Mouse (Mus musculus) intestine, postnatal 0 days (tissue): ENCODE measurements around the gene Gorasp2. TPM values are rescaled to one million over a fixed set of nuclear protein-coding genes. Genes with fewer than 3 reads are reported as not detected.

Source experiments
- ATAC-seq: fragments of 200-750 bp; cut with Nextera tagmentation; 2 replicates; pipeline ENCODE4 v1.8.0; 2017; ENCODE audit warnings: mild to moderate bottlenecking, moderate TSS enrichment, moderate library complexity
- H3K27ac ChIP-seq: fragments of 300-500 bp; sonication (generic); 2 replicates; pipeline ENCODE4 v1.5.1; 2014; ENCODE audit warnings: mild to moderate bottlenecking, low read depth, low read length, moderate library complexity
- H3K27me3 ChIP-seq: fragments of 300-500 bp; sonication (generic); replicated peaks from 2 replicates; pipeline ENCODE4 v1.6.1; 2014; ENCODE audit warnings: low read length, mixed read lengths; ENCODE audit not compliant: control insufficient read depth, insufficient read depth
- H3K36me3 ChIP-seq: fragments of 300-500 bp; sonication (generic); 2 replicates; pipeline ENCODE4 v1.6.1; 2014; ENCODE audit warnings: mild to moderate bottlenecking, moderate library complexity; ENCODE audit not compliant: control insufficient read depth, insufficient read depth
- H3K4me1 ChIP-seq: fragments of 300-500 bp; sonication (generic); replicated peaks from 2 replicates; pipeline ENCODE4 v1.6.1; 2014; ENCODE audit warnings: antibody characterized with exemption, low read length, mixed read lengths; ENCODE audit not compliant: control insufficient read depth, insufficient read depth
- H3K4me2 ChIP-seq: fragments of 300-500 bp; sonication (generic); replicated peaks from 2 replicates; pipeline ENCODE4 v1.6.1; 2014; ENCODE audit warnings: low read depth, mild to moderate bottlenecking, moderate library complexity
- H3K4me3 ChIP-seq: fragments of 300-500 bp; sonication (generic); 2 replicates; pipeline ENCODE4 v1.5.1; 2014; ENCODE audit warnings: low read depth, low read length
- H3K9ac ChIP-seq: fragments of 300-500 bp; sonication (generic); 2 replicates; pipeline ENCODE4 v1.6.1; 2014; ENCODE audit warnings: mild to moderate bottlenecking, low read depth, low read length
- H3K9me3 ChIP-seq: fragments of 300-500 bp; sonication (generic); 2 replicates; pipeline ENCODE4 v1.6.1; 2016; ENCODE audit warnings: mixed run types; ENCODE audit not compliant: control insufficient read depth
- CTCF ChIP-seq: sonication (generic); IDR thresholded peaks from 2 replicates; pipeline ENCODE4 v1.5.1; 2016; ENCODE audit warnings: low read depth, mild to moderate bottlenecking, control low read depth, antibody characterized with exemption, moderate library complexity
- WGBS: fragments of 180-500 bp; shearing (Covaris S2); extraction: QIAGEN DNeasy Blood & Tissue Kit; methylation state at CpG from one replicate; pipeline ENCODE4 v1.1.7; 2014; 5-methylcytosine and 5-hydroxymethylcytosine counted together
- polyA plus RNA-seq: library from polyadenylated mRNA; unstranded; fragments of >200 nt; fragmentation: Nextera tagmentation; extraction: Ambion mirVana; gene quantifications from 2 replicates; pipeline ENCODE4 v1.2.1, GENCODE M21; 2015

The Gorasp2 gene
- polyA plus RNA-seq, 1 experiment from 2014 or later = 153 TPM

GRCm38 (mm10) chr2:70634028-70634690 is 27.2 kb upstream of the Gorasp2 start:
- Histone ChIP-seq H3K9ac (no peak overlapping the region), H3K4me3 (no peak overlapping the region), H3K27ac (no peak overlapping the region), H3K9me3 (no peaks in the 10 kb centered on the region), H3K4me2 (no peak overlapping the region), H3K4me1 (no peaks in the 10 kb centered on the region), H3K36me3 (no peaks in the 10 kb centered on the region), H3K27me3 (no peaks in the 10 kb centered on the region)
- 86% methylated on average over 5 of the region's 5 CpGs for WGBS
- ATAC-seq = no peak
- no peak for TF ChIP-seq CTCF

DNA sequence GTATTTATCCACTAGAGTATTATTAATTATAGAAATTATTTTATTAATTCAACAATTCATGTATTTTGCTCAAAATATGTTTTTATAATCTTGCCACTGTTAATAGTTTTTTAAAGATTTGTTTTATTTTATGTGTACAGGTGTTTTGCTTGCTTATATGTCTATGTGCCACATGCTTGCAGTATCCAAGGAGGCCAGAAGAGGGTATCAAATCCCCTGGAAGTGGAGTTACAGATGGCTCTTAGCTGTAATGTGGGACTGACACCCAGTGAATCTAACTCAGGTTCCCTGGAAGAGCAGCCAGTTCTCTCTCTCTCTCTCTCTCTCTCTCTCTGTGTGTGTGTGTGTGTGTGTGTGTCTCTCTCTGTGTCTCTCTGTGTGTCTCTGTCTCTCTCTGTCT is 20.4 kb upstream of the Gorasp2 start:
- Histone ChIP-seq H3K27me3 (no peaks in the 10 kb centered on the region), H3K27ac (no peak overlapping the region), H3K4me2 (no peak overlapping the region), H3K9me3 (no peaks in the 10 kb centered on the region), H3K4me1 (no peaks in the 10 kb centered on the region), H3K9ac (no peak overlapping the region), H3K36me3 (no peaks in the 10 kb centered on the region), H3K4me3 (no peak overlapping the region)
- ATAC-seq = no peak
- peak; percentile 50 for TF ChIP-seq CTCF

DNA sequence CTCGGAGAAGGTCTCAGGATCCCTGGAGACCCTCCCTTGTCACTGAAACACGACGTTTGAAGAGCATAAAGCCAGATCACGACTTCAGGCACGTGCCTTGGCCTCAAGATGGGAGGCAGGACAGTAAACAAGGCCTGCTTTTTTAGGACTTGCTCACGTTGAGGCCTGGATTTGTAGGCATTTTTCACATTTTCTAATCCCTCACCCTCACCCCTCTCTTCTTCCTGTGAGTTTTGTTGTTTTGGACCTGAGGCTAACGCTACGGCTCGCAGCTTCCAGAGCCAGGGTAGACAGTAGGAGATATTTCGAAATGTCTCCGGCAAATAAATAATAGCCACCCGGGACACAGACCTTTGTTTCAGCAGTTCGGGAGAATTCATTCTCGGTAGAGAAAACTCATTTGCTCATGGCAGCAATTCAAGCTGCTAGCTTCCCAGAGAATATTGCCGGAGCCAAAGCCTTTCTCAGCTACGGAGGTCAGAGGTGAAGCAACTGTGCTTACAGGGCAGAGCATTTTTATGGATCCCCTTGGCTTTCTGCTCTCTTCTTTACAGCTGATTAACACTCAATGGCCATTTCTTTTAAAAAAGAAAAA is 18.3 kb upstream of the Gorasp2 start:
- ATAC-seq = no peak
- WGBS = 52% methylated on average over 16 of the region's 16 CpGs

DNA sequence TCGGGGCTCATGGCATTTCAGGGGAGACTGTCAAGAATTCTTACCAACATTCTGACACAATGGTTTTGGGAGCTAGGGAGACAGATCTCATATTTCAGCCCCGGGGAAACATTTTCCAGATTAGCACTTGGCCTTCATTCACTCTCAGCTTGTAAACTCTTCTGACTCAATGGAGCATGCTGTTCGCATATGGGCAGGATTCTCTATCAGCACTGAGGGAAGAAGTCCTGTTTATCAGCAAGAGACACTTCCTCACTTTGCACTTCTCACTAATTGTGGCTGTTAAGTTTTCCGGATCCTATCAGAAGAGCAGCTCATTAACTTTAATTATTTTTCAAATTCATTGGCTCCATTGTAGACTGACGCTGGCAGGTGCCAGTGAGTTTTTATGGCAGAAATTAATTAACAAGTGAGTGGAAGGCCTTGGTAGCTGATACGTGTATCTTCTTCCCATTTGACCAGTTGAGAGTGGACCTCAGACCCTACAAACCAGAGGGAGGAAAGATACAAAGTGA is 16.1 kb upstream of the Gorasp2 start:
- H3K9me3 ChIP-seq = no peaks in the 10 kb centered on the region
- H3K4me1 ChIP-seq = no peaks in the 10 kb centered on the region
- H3K4me2 ChIP-seq = no peak overlapping the region
- no peaks in the 10 kb centered on the region for H3K36me3 ChIP-seq
- no peaks in the 10 kb centered on the region for H3K27me3 ChIP-seq
- no peak for TF ChIP-seq CTCF
- H3K27ac ChIP-seq = no peak overlapping the region
- 85% methylated on average over 6 of the region's 6 CpGs for WGBS
- H3K9ac ChIP-seq = no peak overlapping the region
- ATAC-seq = no peak
- no peak overlapping the region for H3K4me3 ChIP-seq

More for the DNA sequence above, 18.3 kb upstream of the Gorasp2 start:
- Histone ChIP-seq H3K9ac (no peak overlapping the region), H3K4me2 (no peak overlapping the region), H3K27ac (no peak overlapping the region), H3K27me3 (no peaks in the 10 kb centered on the region), H3K4me1 (no peaks in the 10 kb centered on the region), H3K4me3 (no peak overlapping the region), H3K36me3 (no peaks in the 10 kb centered on the region), H3K9me3 (no peaks in the 10 kb centered on the region)
- no peak for TF ChIP-seq CTCF

- no peak for ATAC-seq
- WGBS = 51% methylated on average over 4 of the region's 4 CpGs
Observed at GRCm38 (mm10) chr2:70647681-70648080, 13.7 kb upstream of the Gorasp2 start.

GRCm38 (mm10) chr2:70648271-70648670 is 13.1 kb upstream of the Gorasp2 start:
- H3K9me3 ChIP-seq = no peaks in the 10 kb centered on the region
- H3K4me2 ChIP-seq = no peak overlapping the region
- no peaks in the 10 kb centered on the region for H3K4me1 ChIP-seq
- no peak overlapping the region for H3K27ac ChIP-seq
- TF ChIP-seq CTCF = no peak
- H3K9ac ChIP-seq = no peak overlapping the region
- no peak overlapping the region for H3K4me3 ChIP-seq
- no peaks in the 10 kb centered on the region for H3K36me3 ChIP-seq
- H3K27me3 ChIP-seq = no peaks in the 10 kb centered on the region
- 66% methylated on average over 5 of the region's 5 CpGs for WGBS
- no peak for ATAC-seq

More at GRCm38 (mm10) chr2:70647681-70648080, 13.7 kb upstream of the Gorasp2 start:
- Histone ChIP-seq H3K9ac (no peak overlapping the region), H3K27ac (no peak overlapping the region), H3K4me1 (no peaks in the 10 kb centered on the region), H3K27me3 (no peaks in the 10 kb centered on the region), H3K4me2 (no peak overlapping the region), H3K9me3 (no peaks in the 10 kb centered on the region), H3K4me3 (no peak overlapping the region), H3K36me3 (no peaks in the 10 kb centered on the region)
- TF ChIP-seq CTCF = no peak
